ENCODE assay signal across 8 mouse cellular contexts in genomic region chr17:84182311-84183271, GRCm38 (mm10). TPM values are rescaled to one million over a fixed set of nuclear protein-coding genes. Genes with fewer than 3 reads are reported as not detected.
DNase-seq lines count a peak whose midpoint lies in the region; ATAC-seq and TF ChIP-seq lines count a peak whose summit lies in the region.

No protein-coding gene starts in this region.

- no peaks in the 10 kb centered on the region for H3K9me3 ChIP-seq in forebrain, postnatal 0 days (ENCODE audit: low read length)
- no peaks in the 10 kb centered on the region for H3K9me3 ChIP-seq in intestine, postnatal 0 days (ENCODE audit: control insufficient read depth)
- H3K9me3 ChIP-seq in lung, postnatal 0 days (ENCODE audit: low read length): no peaks in the 10 kb centered on the region
- H3K9me3 ChIP-seq in stomach, embryonic 14.5 days (ENCODE audit: control insufficient read depth, low read depth, low read length): no peaks in the 10 kb centered on the region

- no peak for TF ChIP-seq CTCF in forebrain, postnatal 0 days (IDR thresholded peaks at IDR 0.05; ENCODE audit: low read depth)
- TF ChIP-seq CTCF in intestine, postnatal 0 days (IDR thresholded peaks at IDR 0.05; ENCODE audit: low read depth): no peak
- TF ChIP-seq CTCF in lung, postnatal 0 days (IDR thresholded peaks at IDR 0.05): no peak

- no peaks in the 10 kb centered on the region for H3K27me3 ChIP-seq in forebrain, postnatal 0 days (ENCODE audit: insufficient read depth, low read length)
- no peaks in the 10 kb centered on the region for H3K27me3 ChIP-seq in intestine, postnatal 0 days (replicated peaks; ENCODE audit: control insufficient read depth, insufficient read depth, low read length)
- no peaks in the 10 kb centered on the region for H3K27me3 ChIP-seq in lung, postnatal 0 days (replicated peaks; ENCODE audit: insufficient read depth, low read length)
- no peaks in the 10 kb centered on the region for H3K27me3 ChIP-seq in stomach, embryonic 14.5 days (ENCODE audit: control insufficient read depth, insufficient read depth, low read length)

- peak overlapping the region; percentile 30 for H3K4me2 ChIP-seq in forebrain, postnatal 0 days (ENCODE audit: low read depth)
- H3K4me2 ChIP-seq in intestine, postnatal 0 days (replicated peaks; ENCODE audit: low read depth): peak overlapping the region; percentile 62
- H3K4me2 ChIP-seq in lung, postnatal 0 days (replicated peaks; ENCODE audit: low read depth, low read length): peak overlapping the region; percentile 36
- H3K4me2 ChIP-seq in stomach, embryonic 14.5 days (replicated peaks; ENCODE audit: low read depth, low read length): peak overlapping the region; percentile 45

- 31% methylated on average over 16 of the region's 16 CpGs for WGBS in forebrain, postnatal 0 days
- WGBS in intestine, postnatal 0 days: 17% methylated on average over 16 of the region's 16 CpGs
- WGBS in lung, postnatal 0 days: 28% methylated on average over 15 of the region's 16 CpGs
- 26% methylated on average over 16 of the region's 16 CpGs for WGBS in stomach, embryonic 14.5 days

- no peaks in the 10 kb centered on the region for H3K4me1 ChIP-seq in forebrain, postnatal 0 days (ENCODE audit: insufficient read depth)
- peaks cover 20% of the 10 kb centered on the region for H3K4me1 ChIP-seq in intestine, postnatal 0 days (replicated peaks; ENCODE audit: control insufficient read depth, insufficient read depth, low read length)
- peaks cover 19% of the 10 kb centered on the region for H3K4me1 ChIP-seq in lung, postnatal 0 days (ENCODE audit: insufficient read depth, low read depth, low read length)
- H3K4me1 ChIP-seq in stomach, embryonic 14.5 days (ENCODE audit: control insufficient read depth, insufficient read depth, low read length): peaks cover 30% of the 10 kb centered on the region

- no peak for ATAC-seq in CD4-positive, CD25-positive, alpha-beta regulatory T cell, adult 4 months
- no peak for ATAC-seq in forebrain, postnatal 0 days
- ATAC-seq in intestine, postnatal 0 days: no peak
- no peak for ATAC-seq in lung, postnatal 0 days
- no peak for ATAC-seq in stomach, embryonic 14.5 days (ENCODE audit: insufficient number of reproducible peaks, insufficient read depth, low FRiP score, low read depth)
- ATAC-seq in megakaryocyte progenitor cell, adult 5-6 weeks (replicated peaks; ENCODE audit: poor library complexity): no peak

- H3K36me3 ChIP-seq in forebrain, postnatal 0 days (ENCODE audit: insufficient read depth): no peaks in the 10 kb centered on the region
- H3K36me3 ChIP-seq in intestine, postnatal 0 days (ENCODE audit: control insufficient read depth, insufficient read depth): peaks cover 18% of the 10 kb centered on the region
- H3K36me3 ChIP-seq in lung, postnatal 0 days (ENCODE audit: insufficient read depth, low read length): no peaks in the 10 kb centered on the region
- H3K36me3 ChIP-seq in stomach, embryonic 14.5 days (ENCODE audit: control insufficient read depth, insufficient read depth, low read length): peaks cover 10% of the 10 kb centered on the region; the same call in 1 of the 2 replicates

- H3K9ac ChIP-seq in forebrain, postnatal 0 days: no peak overlapping the region
- no peak overlapping the region; the same call in 1 of the 2 replicates for H3K9ac ChIP-seq in intestine, postnatal 0 days (ENCODE audit: low read depth, low read length)
- 0 out of 2 replicates have a peak overlapping the region, but pooled peaks have one; percentile 30 for H3K9ac ChIP-seq in lung, postnatal 0 days (replicated peaks; ENCODE audit: low read depth)
- H3K9ac ChIP-seq in stomach, embryonic 14.5 days (replicated peaks; ENCODE audit: low read depth, low read length): peak overlapping the region; percentile 26; the same call in 1 of the 2 replicates

- peak overlapping the region; percentile 62 for H3K27ac ChIP-seq in forebrain, postnatal 0 days (ENCODE audit: low read depth, low read length)
- peak overlapping the region; percentile 88 for H3K27ac ChIP-seq in intestine, postnatal 0 days (ENCODE audit: low read depth, low read length)
- H3K27ac ChIP-seq in lung, postnatal 0 days (ENCODE audit: low read length): peak overlapping the region; percentile 87
- peak overlapping the region; percentile 86 for H3K27ac ChIP-seq in stomach, embryonic 14.5 days (ENCODE audit: low read length)

- TF ChIP-seq EP300 in lung, postnatal 0 days (IDR thresholded peaks at IDR 0.05): no peak

- no peak overlapping the region for H3K4me3 ChIP-seq in forebrain, postnatal 0 days (ENCODE audit: low read depth, low read length)
- no peak overlapping the region; the same call in 1 of the 2 replicates for H3K4me3 ChIP-seq in intestine, postnatal 0 days (ENCODE audit: low read depth, low read length)
- no peak overlapping the region; the same call in 1 of the 2 replicates for H3K4me3 ChIP-seq in lung, postnatal 0 days (ENCODE audit: low read depth, low read length)
- H3K4me3 ChIP-seq in stomach, embryonic 14.5 days (ENCODE audit: low read depth, low read length): peak overlapping the region; percentile 25

- peak; percentile 49 for DNase-seq in CD4-positive, CD25-positive, alpha-beta regulatory T cell, adult 2 months (ENCODE audit: low read depth, low spot score)
- peak; percentile 94 for DNase-seq in NIH3T3 (ENCODE audit: low read depth)
- DNase-seq in forebrain, postnatal 0 days: no peak
- DNase-seq in lung, postnatal 0 days (ENCODE audit: low spot score): no peak

RNA-seq across cellular contexts. Expression of gene Zfp36l2, which starts 5.2 kb away (rescaled TPM):
- polyA plus RNA-seq in CD4-positive, CD25-positive, alpha-beta regulatory T cell, adult 4 months (2017; shearing (Covaris generic)): 10 to 100 TPM; 26.9 to 79.1 TPM
- total RNA-seq in forebrain, postnatal 0 days (2014; rRNA removed): 7.5 and 9.6 TPM in 2 replicates
- polyA plus RNA-seq in forebrain, postnatal 0 days (2015; fragmentation: Nextera tagmentation; extraction: Ambion mirVana): 3.8 and 5.1 TPM in 2 replicates
- 29.6 and 32.0 TPM in 2 replicates for polyA plus RNA-seq in intestine, postnatal 0 days (2015; fragmentation: Nextera tagmentation; extraction: Ambion mirVana)
- 15.6 and 17.5 TPM in 2 replicates for polyA plus RNA-seq in lung, postnatal 0 days (2015; fragmentation: Nextera tagmentation; extraction: Ambion mirVana)
- polyA plus RNA-seq in stomach, embryonic 14.5 days (2014; fragmentation: Nextera tagmentation; extraction: Ambion mirVana): 31.2 and 33.2 TPM in 2 replicates
- 269 and 286 TPM in 2 replicates for total RNA-seq in megakaryocyte progenitor cell, adult 5-6 weeks (2015)
- 98.9 and 112 TPM in 2 replicates for total RNA-seq in megakaryocyte progenitor cell, adult 5-6 weeks (2017)

Comparison
In these comparisons a context has a peak if more than half of its experiments do, and no peak if none do; other contexts are left out.
1. DNase-seq: peak in CD4-positive, CD25-positive, alpha-beta regulatory T cell, adult 2 months (single experiment) and NIH3T3 (single experiment); none in forebrain, postnatal 0 days (single experiment) and lung, postnatal 0 days (single experiment).
2. H3K9ac ChIP-seq: peak in lung, postnatal 0 days (single experiment) and stomach, embryonic 14.5 days (single experiment); none in forebrain, postnatal 0 days (single experiment) and intestine, postnatal 0 days (single experiment).
3. Peak in every context shown above with its lines, with median percentiles within 50 percentile points of each other: H3K27ac ChIP-seq and H3K4me2 ChIP-seq.